Mouse (Mus musculus): ENCODE measurements at regions not wholly inside any gene's neighbourhood (a gene's known extent, or its start where the extent isn't known, plus 50 kb on each side); places are given as distances from the start of the nearest gene placed in this dataset.

- Histone ChIP-seq H3K9ac (replicated peaks; ENCODE audit: low read depth) (no peak overlapping the region), H3K27me3 (replicated peaks; ENCODE audit: insufficient read depth, low read length) (no peaks in the 10 kb centered on the region), H3K27ac (ENCODE audit: low read length) (no peak overlapping the region), H3K4me1 (ENCODE audit: insufficient read depth, low read depth, low read length) (no peaks in the 10 kb centered on the region), H3K9me3 (ENCODE audit: low read length) (no peaks in the 10 kb centered on the region), H3K4me2 (replicated peaks; ENCODE audit: low read depth, low read length) (no peak overlapping the region), H3K36me3 (ENCODE audit: insufficient read depth, low read length) (no peaks in the 10 kb centered on the region), H3K4me3 (ENCODE audit: low read depth, low read length) (no peak overlapping the region)
- WGBS = 52% methylated on average over 4 of the region's 4 CpGs
- DNase-seq (ENCODE audit: low spot score) (no peak), ATAC-seq (no peak)
- no peak for TF ChIP-seq EP300 (IDR thresholded peaks at IDR 0.05)
- no peak for TF ChIP-seq CTCF (IDR thresholded peaks at IDR 0.05)
Measured at GRCm38 (mm10) chr8:12023669-12024390, 183.6 kb downstream of the Tex29 start.

- no peak overlapping the region for H3K4me2 ChIP-seq (replicated peaks; ENCODE audit: low read depth, low read length)
- no peak overlapping the region for H3K27ac ChIP-seq (ENCODE audit: low read length)
- no peak overlapping the region for H3K9ac ChIP-seq (replicated peaks; ENCODE audit: low read depth)
- no peak for ATAC-seq
- H3K27me3 ChIP-seq (replicated peaks; ENCODE audit: insufficient read depth, low read length) = no peaks in the 10 kb centered on the region
- no peak for DNase-seq (ENCODE audit: low spot score)
- 0 out of 2 replicates have a peak, but pooled peaks cover 7% of the 10 kb centered on the region for H3K4me1 ChIP-seq (ENCODE audit: insufficient read depth, low read depth, low read length)
- H3K9me3 ChIP-seq (ENCODE audit: low read length) = no peaks in the 10 kb centered on the region
- no peak overlapping the region for H3K4me3 ChIP-seq (ENCODE audit: low read depth, low read length)
- 40% methylated on average over 22 of the region's 22 CpGs for WGBS
- H3K36me3 ChIP-seq (ENCODE audit: insufficient read depth, low read length) = no peaks in the 10 kb centered on the region
- TF ChIP-seq EP300 (IDR thresholded peaks at IDR 0.05) (no peak), CTCF (IDR thresholded peaks at IDR 0.05) (no peak)
Measured at GRCm38 (mm10) chr8:12030363-12031116, 190.3 kb downstream of the Tex29 start.

GRCm38 (mm10) chr8:12031796-12032195 is 191.5 kb downstream of the Tex29 start:
- H3K4me2 ChIP-seq (replicated peaks; ENCODE audit: low read depth, low read length) = no peak overlapping the region
- ATAC-seq (peak; percentile 46; the same call in 1 of the 2 replicates), DNase-seq (ENCODE audit: low spot score) (peak; percentile 52)
- no peak overlapping the region for H3K27ac ChIP-seq (ENCODE audit: low read length)
- H3K36me3 ChIP-seq (ENCODE audit: insufficient read depth, low read length) = no peaks in the 10 kb centered on the region
- TF ChIP-seq CTCF (IDR thresholded peaks at IDR 0.05) (no peak), EP300 (IDR thresholded peaks at IDR 0.05) (no peak)
- WGBS = 30% methylated on average over 3 of the region's 3 CpGs
- no peaks in the 10 kb centered on the region for H3K27me3 ChIP-seq (replicated peaks; ENCODE audit: insufficient read depth, low read length)
- H3K9ac ChIP-seq (replicated peaks; ENCODE audit: low read depth) = no peak overlapping the region
- H3K9me3 ChIP-seq (ENCODE audit: low read length) = no peaks in the 10 kb centered on the region
- 0 out of 2 replicates have a peak, but pooled peaks cover 7% of the 10 kb centered on the region for H3K4me1 ChIP-seq (ENCODE audit: insufficient read depth, low read depth, low read length)
- H3K4me3 ChIP-seq (ENCODE audit: low read depth, low read length) = no peak overlapping the region

GRCm38 (mm10) chr8:12032386-12032785 is 192.1 kb downstream of the Tex29 start:
- H3K9me3 ChIP-seq (ENCODE audit: low read length) = no peaks in the 10 kb centered on the region
- no peaks in the 10 kb centered on the region for H3K36me3 ChIP-seq (ENCODE audit: insufficient read depth, low read length)
- H3K4me2 ChIP-seq (replicated peaks; ENCODE audit: low read depth, low read length) = no peak overlapping the region
- no peak overlapping the region for H3K27ac ChIP-seq (ENCODE audit: low read length)
- H3K4me1 ChIP-seq (ENCODE audit: insufficient read depth, low read depth, low read length) = 0 out of 2 replicates have a peak, but pooled peaks cover 7% of the 10 kb centered on the region
- TF ChIP-seq CTCF (IDR thresholded peaks at IDR 0.05) (no peak), EP300 (IDR thresholded peaks at IDR 0.05) (no peak)
- H3K9ac ChIP-seq (replicated peaks; ENCODE audit: low read depth) = no peak overlapping the region
- peak; percentile 21; the same call in 1 of the 2 replicates for ATAC-seq
- no peak overlapping the region for H3K4me3 ChIP-seq (ENCODE audit: low read depth, low read length)
- peak; percentile 37 for DNase-seq (ENCODE audit: low spot score)
- H3K27me3 ChIP-seq (replicated peaks; ENCODE audit: insufficient read depth, low read length) = no peaks in the 10 kb centered on the region
- 36% methylated on average over 3 of the region's 3 CpGs for WGBS

- TF ChIP-seq EP300 (IDR thresholded peaks at IDR 0.05) (no peak), CTCF (IDR thresholded peaks at IDR 0.05) (no peak)
- Histone ChIP-seq H3K27ac (ENCODE audit: low read length) (no peak overlapping the region), H3K9me3 (ENCODE audit: low read length) (no peaks in the 10 kb centered on the region), H3K4me3 (ENCODE audit: low read depth, low read length) (no peak overlapping the region), H3K4me2 (replicated peaks; ENCODE audit: low read depth, low read length) (no peak overlapping the region), H3K36me3 (ENCODE audit: insufficient read depth, low read length) (no peaks in the 10 kb centered on the region), H3K9ac (replicated peaks; ENCODE audit: low read depth) (no peak overlapping the region), H3K27me3 (replicated peaks; ENCODE audit: insufficient read depth, low read length) (no peaks in the 10 kb centered on the region), H3K4me1 (ENCODE audit: insufficient read depth, low read depth, low read length) (0 out of 2 replicates have a peak, but pooled peaks cover 5% of the 10 kb centered on the region)
- 62% methylated on average over 3 of the region's 3 CpGs for WGBS
- no peak for DNase-seq (ENCODE audit: low spot score)
- no peak for ATAC-seq
Measured at GRCm38 (mm10) chr8:12036349-12036748, 196.1 kb downstream of the Tex29 start.

- H3K9ac ChIP-seq (replicated peaks; ENCODE audit: low read depth) = no peak overlapping the region
- 51% methylated on average over 3 of the region's 3 CpGs for WGBS
- H3K4me1 ChIP-seq (ENCODE audit: insufficient read depth, low read depth, low read length) = no peaks in the 10 kb centered on the region
- peak overlapping the region; percentile 73 for H3K27ac ChIP-seq (ENCODE audit: low read length)
- H3K4me2 ChIP-seq (replicated peaks; ENCODE audit: low read depth, low read length) = peak overlapping the region; percentile 23; the same call in 1 of the 2 replicates
- H3K36me3 ChIP-seq (ENCODE audit: insufficient read depth, low read length) = no peaks in the 10 kb centered on the region
- DNase-seq (ENCODE audit: low spot score) (no peak), ATAC-seq (0 out of 2 replicates have a peak, but pooled peaks have one; percentile 3)
- no peaks in the 10 kb centered on the region for H3K9me3 ChIP-seq (ENCODE audit: low read length)
- no peak for TF ChIP-seq EP300 (IDR thresholded peaks at IDR 0.05)
- no peak for TF ChIP-seq CTCF (IDR thresholded peaks at IDR 0.05)
- no peak overlapping the region for H3K4me3 ChIP-seq (ENCODE audit: low read depth, low read length)
- H3K27me3 ChIP-seq (replicated peaks; ENCODE audit: insufficient read depth, low read length) = no peaks in the 10 kb centered on the region
Measured at GRCm38 (mm10) chr8:12040924-12041323, 200.7 kb downstream of the Tex29 start.
